In the genomic region with DNA sequence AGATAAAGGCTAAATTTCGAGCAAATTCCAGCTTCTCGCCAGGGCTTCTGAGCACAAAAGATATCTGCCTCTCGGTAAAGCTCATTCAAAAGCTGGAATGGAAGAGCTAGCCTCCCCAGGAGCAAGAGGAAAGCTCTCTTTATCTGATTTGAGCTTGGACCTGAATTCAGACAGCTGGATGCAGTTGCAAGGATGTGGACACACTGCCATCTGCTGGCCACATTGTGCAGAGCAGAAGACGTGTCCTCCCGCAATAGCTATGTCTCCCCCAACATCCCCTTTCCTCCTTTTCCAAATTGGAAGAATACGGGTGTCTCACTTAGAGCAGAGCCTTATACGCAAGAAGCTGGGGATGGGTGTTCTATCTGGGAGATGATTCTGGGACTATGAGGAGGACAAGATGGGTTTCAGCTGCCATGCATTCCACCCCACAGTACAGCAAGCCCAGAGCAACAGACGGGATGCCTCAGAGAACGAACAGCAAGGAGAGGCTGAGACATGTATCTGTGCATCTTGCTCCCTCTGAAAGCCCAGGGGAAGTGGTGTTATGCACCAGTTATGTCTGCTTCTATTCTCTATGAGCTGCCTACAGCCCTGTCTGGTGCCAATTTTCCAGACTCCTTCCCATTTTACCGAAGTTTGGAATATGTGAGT, we compare ENCODE assay signal across 8 mouse cellular contexts. TPM values are rescaled to one million over a fixed set of nuclear protein-coding genes. Genes with fewer than 3 reads are reported as not detected.
DNase-seq lines count a peak whose midpoint lies in the region; ATAC-seq lines count a peak whose summit lies in the region.

No protein-coding gene starts in this region.

- H3K9me3 ChIP-seq in heart, embryonic 11.5 days (replicated peaks; ENCODE audit: control insufficient read depth, low read length) = no peaks in the 10 kb centered on the region
- no peaks in the 10 kb centered on the region for H3K9me3 ChIP-seq in stomach, embryonic 15.5 days

- DNase-seq in heart, adult 18-20 months = peak; percentile 43 to 83
- DNase-seq in cerebellum, adult 8-10 months = peak; percentile 77
- peak; percentile 64 to 81 for DNase-seq in frontal cortex, postnatal 14 days (ENCODE audit: low spot score in 2 of 2)
- DNase-seq in kidney, adult 18-20 months = peak; percentile 78
- DNase-seq in left cerebral cortex, postnatal 36 days (ENCODE audit: low spot score in 2 of 2) = peak; percentile 79 to 80
- peak; percentile 47 to 50 for DNase-seq in natural killer cell, adult 2 months (ENCODE audit: low spot score in 2 of 2)

- no peaks in the 10 kb centered on the region for H3K36me3 ChIP-seq in heart, embryonic 11.5 days (ENCODE audit: control insufficient read depth, insufficient read depth, low read length)
- no peaks in the 10 kb centered on the region for H3K36me3 ChIP-seq in stomach, embryonic 15.5 days

- no peak for ATAC-seq in heart, embryonic 11.5 days (replicated peaks; ENCODE audit: insufficient number of reproducible peaks, low FRiP score, low TSS enrichment)
- peak; percentile 53; the same call in 1 of the 2 replicates for ATAC-seq in stomach, embryonic 15.5 days (ENCODE audit: insufficient read depth, low FRiP score, low read depth)

- H3K4me3 ChIP-seq in heart, embryonic 11.5 days (ENCODE audit: low read depth, low read length) = no peak overlapping the region
- H3K4me3 ChIP-seq in stomach, embryonic 15.5 days (replicated peaks) = no peak overlapping the region

- H3K27me3 ChIP-seq in heart, embryonic 11.5 days (ENCODE audit: control insufficient read depth, insufficient read depth, low read length) = no peaks in the 10 kb centered on the region
- H3K27me3 ChIP-seq in stomach, embryonic 15.5 days (replicated peaks) = no peaks in the 10 kb centered on the region

- no peak overlapping the region for H3K27ac ChIP-seq in heart, embryonic 11.5 days (ENCODE audit: low read depth, low read length)
- H3K27ac ChIP-seq in stomach, embryonic 15.5 days = no peak overlapping the region

- H3K9ac ChIP-seq in heart, embryonic 11.5 days (ENCODE audit: low read depth, low read length) = no peak overlapping the region
- H3K9ac ChIP-seq in stomach, embryonic 15.5 days = no peak overlapping the region

- WGBS in heart, embryonic 11.5 days (ENCODE audit: insufficient replicate concordance) = 33% methylated on average over 10 of the region's 10 CpGs
- WGBS in stomach, embryonic 15.5 days = 24% methylated on average over 10 of the region's 10 CpGs

- intact Hi-C loops in left cerebral cortex, postnatal 36 days (cut with DNase I) = loop anchor here (5.0 to 10.0 kb wide), 2 partner anchors 71 to 718 kb away; partner anchors contain the start of genes Aste1 and Nek11

- no peak overlapping the region for H3K4me2 ChIP-seq in heart, embryonic 11.5 days
- H3K4me2 ChIP-seq in stomach, embryonic 15.5 days = no peak overlapping the region

- no peaks in the 10 kb centered on the region for H3K4me1 ChIP-seq in heart, embryonic 11.5 days (ENCODE audit: control insufficient read depth, insufficient read depth, low read length)
- H3K4me1 ChIP-seq in stomach, embryonic 15.5 days = no peaks in the 10 kb centered on the region; the same call in 1 of the 2 replicates

RNA-seq across cellular contexts. Expression of gene Col6a4, which starts 16.3 kb away (rescaled TPM):
- under 1 TPM in 1 of 2 experiments, not detected in 1; 0.15 TPM for total RNA-seq in heart, adult 18-20 months (2021)
- 0.06 TPM in 1 of 2 replicates, not detected in the other for polyA plus RNA-seq in heart, embryonic 11.5 days (2014; fragmentation: Nextera tagmentation; extraction: Ambion mirVana)
- total RNA-seq in left cerebral cortex, postnatal 36 days (2021) = 1 to 10 TPM; 1.6 to 3.5 TPM
- 32.4 and 41.9 TPM in 2 replicates for polyA plus RNA-seq in stomach, embryonic 15.5 days (2015; fragmentation: Nextera tagmentation; extraction: Ambion mirVana)

RNA-seq across cellular contexts. Expression of gene Glyctk, which starts 45.0 kb away (rescaled TPM):
- 1 to 10 TPM; 2.5 to 2.9 TPM for total RNA-seq in heart, adult 18-20 months (2021)
- polyA plus RNA-seq in heart, embryonic 11.5 days (2014; fragmentation: Nextera tagmentation; extraction: Ambion mirVana) = 0.57 and 1.1 TPM in 2 replicates
- total RNA-seq in left cerebral cortex, postnatal 36 days (2021) = 1 to 10 TPM; 5.9 to 7.4 TPM
- 2.8 and 3.1 TPM in 2 replicates for polyA plus RNA-seq in stomach, embryonic 15.5 days (2015; fragmentation: Nextera tagmentation; extraction: Ambion mirVana)

RNA-seq across cellular contexts. Expression of gene Wdr82, which starts 57.8 kb away (rescaled TPM):
- total RNA-seq in heart, adult 18-20 months (2021) = 10 to 100 TPM; 38.2 to 39.5 TPM
- polyA plus RNA-seq in heart, embryonic 11.5 days (2014; fragmentation: Nextera tagmentation; extraction: Ambion mirVana) = 22.7 and 24.4 TPM in 2 replicates
- total RNA-seq in left cerebral cortex, postnatal 36 days (2021) = 100 to 1,000 TPM; 127 to 132 TPM
- 19.7 and 20.4 TPM in 2 replicates for polyA plus RNA-seq in stomach, embryonic 15.5 days (2015; fragmentation: Nextera tagmentation; extraction: Ambion mirVana)
